Mouse (Mus musculus) kidney, embryonic 14.5 days (tissue): ENCODE results near the gene Frmd4a. TPM values are rescaled to one million over a fixed set of nuclear protein-coding genes. Genes with fewer than 3 reads are reported as not detected.
"Not testable (repeated sequence)": the region's sequence is repeated elsewhere in the genome, so short reads cannot be mapped to it uniquely, and the experiment has no call there.

Source experiments
- ATAC-seq: fragments of 200-750 bp; cut with Nextera tagmentation; 2 replicates; pipeline ENCODE4 v1.8.0; 2017; ENCODE audit warnings: moderate number of reproducible peaks, mild to moderate bottlenecking, moderate TSS enrichment, moderate library complexity; ENCODE audit not compliant: low FRiP score, low TSS enrichment
- H3K27ac ChIP-seq: fragments of 300-500 bp; sonication (generic); 2 replicates; pipeline ENCODE4 v1.5.1; 2014; ENCODE audit warnings: low read depth, mild to moderate bottlenecking, low read length, moderate library complexity, mixed read lengths
- H3K27me3 ChIP-seq: fragments of 300-500 bp; sonication (generic); 2 replicates; pipeline ENCODE4 v1.6.1; 2014; ENCODE audit warnings: mild to moderate bottlenecking, low read length; ENCODE audit not compliant: control insufficient read depth, insufficient read depth
- H3K36me3 ChIP-seq: fragments of 300-500 bp; sonication (generic); 2 replicates; pipeline ENCODE4 v1.6.1; 2014; ENCODE audit warnings: low read length, mixed read lengths; ENCODE audit not compliant: control insufficient read depth, insufficient read depth
- H3K4me1 ChIP-seq: fragments of 300-500 bp; sonication (generic); 2 replicates; pipeline ENCODE4 v1.6.1; 2014; ENCODE audit warnings: low read length, mixed read lengths; ENCODE audit not compliant: control insufficient read depth, insufficient read depth
- H3K4me2 ChIP-seq: fragments of 300-500 bp; sonication (generic); replicated peaks from 2 replicates; pipeline ENCODE4 v1.6.1; 2014; ENCODE audit warnings: low read depth, mild to moderate bottlenecking, low read length
- H3K4me3 ChIP-seq: fragments of 300-500 bp; sonication (generic); 2 replicates; pipeline ENCODE4 v1.5.1; 2014; ENCODE audit warnings: mild to moderate bottlenecking, low read length
- H3K9ac ChIP-seq: fragments of 300-500 bp; sonication (generic); 2 replicates; pipeline ENCODE4 v1.6.1; 2014; ENCODE audit warnings: low read depth, mild to moderate bottlenecking, low read length, moderate library complexity
- H3K9me3 ChIP-seq: fragments of 300-500 bp; sonication (generic); 2 replicates; pipeline ENCODE4 v1.6.1; 2016; ENCODE audit warnings: low read length; ENCODE audit not compliant: control insufficient read depth
- WGBS: fragments of 180-500 bp; shearing (Covaris S2); extraction: QIAGEN DNeasy Blood & Tissue Kit; methylation state at CpG from one replicate; pipeline ENCODE4 v1.1.7; 2014; 5-methylcytosine and 5-hydroxymethylcytosine counted together
- polyA plus RNA-seq: library from polyadenylated mRNA; unstranded; fragments of >200 nt; fragmentation: Nextera tagmentation; extraction: Ambion mirVana; gene quantifications from 2 replicates; pipeline ENCODE4 v1.2.1, GENCODE M21; 2014

Frmd4a gene
- polyA plus RNA-seq, 1 experiment from 2014 or later: 39.2 TPM

DNA sequence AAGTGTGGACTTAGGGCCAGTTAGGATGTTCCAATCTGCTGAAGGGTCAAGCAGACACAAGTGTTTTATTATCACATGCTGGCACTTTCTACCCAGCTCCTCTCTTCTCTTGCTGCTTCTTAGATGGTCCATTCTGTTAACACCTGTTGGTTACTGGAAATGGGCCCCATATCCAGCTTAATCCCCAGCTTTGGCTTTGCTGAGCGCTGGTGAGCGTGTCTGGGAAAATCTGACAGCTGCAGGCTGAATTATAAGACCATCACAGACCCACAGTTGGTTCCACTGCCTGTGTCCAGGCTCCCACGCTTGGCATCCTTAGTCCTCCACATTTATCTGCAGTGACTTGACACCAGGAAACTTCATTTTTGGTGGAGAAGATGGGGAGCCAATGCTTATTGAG is 589.0 kb downstream of the Frmd4a start:
- Histone ChIP-seq H3K4me3 (no peak overlapping the region), H3K36me3 (peaks cover 96% of the 10 kb centered on the region), H3K27ac (no peak overlapping the region), H3K4me1 (peaks cover 2% of the 10 kb centered on the region; the same call in 1 of the 2 replicates), H3K9me3 (no peaks in the 10 kb centered on the region), H3K9ac (no peak overlapping the region), H3K27me3 (no peaks in the 10 kb centered on the region), H3K4me2 (no peak overlapping the region)
- WGBS: 96% methylated on average over 3 of the region's 3 CpGs
- no peak for ATAC-seq

DNA sequence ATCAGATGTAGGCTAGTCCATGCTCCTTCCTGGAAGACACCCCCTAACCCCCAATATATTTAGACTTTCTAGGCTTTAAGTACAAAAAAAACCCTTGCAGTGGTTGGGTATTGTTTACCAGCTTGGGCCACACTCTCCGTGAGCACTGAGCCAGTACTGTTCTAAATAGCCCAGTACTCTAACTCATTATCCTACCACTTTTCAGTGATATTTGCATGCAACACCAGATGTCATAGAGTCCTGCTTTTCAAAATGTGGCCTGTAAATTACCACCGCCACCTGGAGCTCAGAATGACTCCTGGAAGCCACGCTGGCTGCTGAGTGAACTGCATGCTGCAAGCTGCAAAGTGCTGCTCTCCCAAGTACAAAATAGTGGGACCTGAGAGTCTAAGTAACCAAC is 590.7 kb downstream of the Frmd4a start:
- Histone ChIP-seq H3K4me2 (no peak overlapping the region), H3K4me3 (no peak overlapping the region), H3K9me3 (no peaks in the 10 kb centered on the region), H3K9ac (no peak overlapping the region), H3K4me1 (peaks cover 2% of the 10 kb centered on the region; the same call in 1 of the 2 replicates), H3K36me3 (peaks cover 96% of the 10 kb centered on the region), H3K27me3 (no peaks in the 10 kb centered on the region), H3K27ac (no peak overlapping the region)
- no peak for ATAC-seq
- WGBS: 86% methylated on average over 3 of the region's 3 CpGs

GRCm38 (mm10) chr2:4609433-4609832 is 591.9 kb downstream of the Frmd4a start:
- 67% methylated on average over 10 of the region's 10 CpGs for WGBS
- Histone ChIP-seq H3K4me3 (no peak overlapping the region), H3K27ac (no peak overlapping the region), H3K4me2 (no peak overlapping the region), H3K9ac (no peak overlapping the region), H3K36me3 (peaks cover 94% of the 10 kb centered on the region), H3K27me3 (no peaks in the 10 kb centered on the region), H3K4me1 (peaks cover 2% of the 10 kb centered on the region; the same call in 1 of the 2 replicates), H3K9me3 (no peaks in the 10 kb centered on the region)
- peak; percentile 34; the same call in 1 of the 2 replicates for ATAC-seq

GRCm38 (mm10) chr2:4611295-4611694 is 593.8 kb downstream of the Frmd4a start:
- Histone ChIP-seq H3K27ac (no peak overlapping the region), H3K9ac (no peak overlapping the region), H3K4me2 (no peak overlapping the region), H3K9me3 (no peaks in the 10 kb centered on the region), H3K4me3 (no peak overlapping the region), H3K4me1 (peaks cover 2% of the 10 kb centered on the region; the same call in 1 of the 2 replicates), H3K36me3 (peaks cover 75% of the 10 kb centered on the region), H3K27me3 (no peaks in the 10 kb centered on the region)
- WGBS: 36% methylated on average over 6 of the region's 6 CpGs
- no peak; the same call in 1 of the 2 replicates for ATAC-seq

- ATAC-seq: no peak
- 63% methylated on average over 10 of the region's 10 CpGs for WGBS
- Histone ChIP-seq H3K9ac (no peak overlapping the region), H3K4me3 (no peak overlapping the region), H3K4me1 (peaks cover 2% of the 10 kb centered on the region; the same call in 1 of the 2 replicates), H3K4me2 (no peak overlapping the region), H3K36me3 (peaks cover 71% of the 10 kb centered on the region), H3K27ac (no peak overlapping the region), H3K27me3 (no peaks in the 10 kb centered on the region), H3K9me3 (no peaks in the 10 kb centered on the region)
These were observed 594.2 kb downstream of the Frmd4a start for GRCm38 (mm10) chr2:4611704-4612103.

- H3K4me1 ChIP-seq, H3K9ac ChIP-seq, H3K4me3 ChIP-seq, H3K27me3 ChIP-seq, H3K27ac ChIP-seq, H3K4me2 ChIP-seq, H3K9me3 ChIP-seq: not testable (repeated sequence)
- 35% methylated on average over 6 of the region's 6 CpGs for WGBS
- peak; percentile 22 for ATAC-seq
- H3K36me3 ChIP-seq: peaks cover 45% of the 10 kb centered on the region
These were observed 596.9 kb downstream of the Frmd4a start for GRCm38 (mm10) chr2:4614276-4614929.

DNA sequence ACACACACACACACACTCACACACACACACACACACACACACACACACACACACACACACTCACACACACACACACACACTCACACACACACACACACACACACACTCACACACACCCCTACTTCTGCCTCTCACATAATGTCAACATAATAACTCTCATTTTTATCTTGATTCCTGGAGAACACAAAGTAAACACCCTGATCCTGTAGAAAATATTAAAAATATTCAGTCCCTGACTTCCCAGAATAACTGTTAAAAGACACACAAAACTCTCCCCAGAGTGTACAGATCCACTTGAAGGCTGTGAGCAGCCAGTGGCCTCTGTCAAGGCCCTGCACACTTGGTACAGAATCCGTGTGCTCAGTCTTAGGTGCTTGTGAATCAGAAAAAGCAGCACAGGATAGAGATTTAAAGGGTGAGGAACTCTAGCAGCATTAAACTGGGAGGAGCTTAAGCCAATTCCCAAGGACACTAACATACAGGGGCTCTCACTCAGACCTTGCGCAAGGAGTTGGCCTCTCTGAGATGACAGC is 597.6 kb downstream of the Frmd4a start:
- no peaks in the 10 kb centered on the region for H3K27me3 ChIP-seq
- WGBS: 68% methylated on average over 2 of the region's 2 CpGs
- no peak overlapping the region for H3K4me2 ChIP-seq
- H3K36me3 ChIP-seq: peaks cover 38% of the 10 kb centered on the region
- H3K9ac ChIP-seq: no peak overlapping the region
- H3K4me1 ChIP-seq: peaks cover 5% of the 10 kb centered on the region; the same call in 1 of the 2 replicates
- H3K27ac ChIP-seq: no peak overlapping the region
- ATAC-seq: no peak
- H3K4me3 ChIP-seq: no peak overlapping the region
- no peaks in the 10 kb centered on the region for H3K9me3 ChIP-seq

GRCm38 (mm10) chr2:4616995-4617394 is 599.5 kb downstream of the Frmd4a start:
- Histone ChIP-seq H3K27me3 (no peaks in the 10 kb centered on the region), H3K9ac (no peak overlapping the region), H3K4me3 (no peak overlapping the region), H3K4me2 (no peak overlapping the region), H3K4me1 (peaks cover 14% of the 10 kb centered on the region; the same call in 1 of the 2 replicates), H3K27ac (no peak overlapping the region), H3K36me3 (peaks cover 20% of the 10 kb centered on the region), H3K9me3 (no peaks in the 10 kb centered on the region)
- no peak for ATAC-seq
- whole genome bisulfite sequencing: 92% methylated on average over 4 of the region's 4 CpGs

- peaks cover 15% of the 10 kb centered on the region; the same call in 1 of the 2 replicates for H3K36me3 ChIP-seq
- H3K27me3 ChIP-seq, H3K9ac ChIP-seq, H3K4me2 ChIP-seq, H3K27ac ChIP-seq, ATAC-seq, H3K4me3 ChIP-seq, H3K9me3 ChIP-seq: not testable (repeated sequence)
- peaks cover 14% of the 10 kb centered on the region; the same call in 1 of the 2 replicates for H3K4me1 ChIP-seq
These were observed 601.6 kb downstream of the Frmd4a start for GRCm38 (mm10) chr2:4619126-4619525.
